Mouse (Mus musculus): ENCODE measurements at regions not wholly inside any gene's neighbourhood (a gene's known extent, or its start where the extent isn't known, plus 50 kb on each side); places are given as distances from the start of the nearest gene placed in this dataset.

GRCm38 (mm10) chr2:48665103-48665502 lies 148.8 kb upstream of the Acvr2a start:
- DNase-seq (ENCODE audit: low read depth in 3 of 3, low spot score in 3 of 3), result no peak
- Histone ChIP-seq H3K27me3 (ENCODE audit: control insufficient read depth, insufficient read depth, low read length) (no peaks in the 10 kb centered on the region), H3K9ac (replicated peaks) (no peak overlapping the region), H3K27ac (no peak overlapping the region), H3K4me1 (replicated peaks; ENCODE audit: control insufficient read depth in 2 of 2, insufficient read depth in 2 of 2, low read length in 1 of 2) (no peaks in the 10 kb centered on the region), H3K4me3 (ENCODE audit: insufficient read depth in 1 of 2, low read depth in 2 of 2, low read length in 2 of 2) (no peak overlapping the region), H3K4me2 (ENCODE audit: low read depth) (no peak overlapping the region), H3K9me3 (ENCODE audit: control insufficient read depth, low read length) (no peaks in the 10 kb centered on the region), H3K36me3 (replicated peaks; ENCODE audit: control insufficient read depth, insufficient read depth, low read depth) (no peaks in the 10 kb centered on the region)
- ATAC-seq (ENCODE audit: insufficient read depth), result no peak
- whole genome bisulfite sequencing (ENCODE audit: insufficient replicate concordance), result 24% methylated on average over 2 of the region's 2 CpGs
- no peak for TF ChIP-seq EP300 (IDR thresholded peaks at IDR 0.05; ENCODE audit: low read depth)
- no peak for TF ChIP-seq CTCF (IDR thresholded peaks at IDR 0.05; ENCODE audit: low read depth)

GRCm38 (mm10) chr2:48689098-48689497 lies 124.8 kb upstream of the Acvr2a start:
- ATAC-seq (ENCODE audit: insufficient read depth) (no peak), DNase-seq (ENCODE audit: low read depth in 3 of 3, low spot score in 3 of 3) (no peak)
- WGBS (ENCODE audit: insufficient replicate concordance), result 7% methylated on average over 1 of the region's 1 CpGs
- TF ChIP-seq CTCF (IDR thresholded peaks at IDR 0.05; ENCODE audit: low read depth), result no peak
- TF ChIP-seq EP300 (IDR thresholded peaks at IDR 0.05; ENCODE audit: low read depth), result no peak
- no peaks in the 10 kb centered on the region for H3K27me3 ChIP-seq (ENCODE audit: control insufficient read depth, insufficient read depth, low read length)
- no peak overlapping the region for H3K4me2 ChIP-seq (ENCODE audit: low read depth)
- H3K9me3 ChIP-seq (ENCODE audit: control insufficient read depth, low read length), result no peaks in the 10 kb centered on the region
- no peak overlapping the region for H3K4me3 ChIP-seq (ENCODE audit: insufficient read depth in 1 of 2, low read depth in 2 of 2, low read length in 2 of 2)
- H3K36me3 ChIP-seq (replicated peaks; ENCODE audit: control insufficient read depth, insufficient read depth, low read depth), result no peaks in the 10 kb centered on the region
- H3K4me1 ChIP-seq (replicated peaks; ENCODE audit: control insufficient read depth in 2 of 2, insufficient read depth in 2 of 2, low read length in 1 of 2), result no peaks in the 10 kb centered on the region
- no peak overlapping the region for H3K9ac ChIP-seq (replicated peaks)
- H3K27ac ChIP-seq, result no peak overlapping the region

DNA sequence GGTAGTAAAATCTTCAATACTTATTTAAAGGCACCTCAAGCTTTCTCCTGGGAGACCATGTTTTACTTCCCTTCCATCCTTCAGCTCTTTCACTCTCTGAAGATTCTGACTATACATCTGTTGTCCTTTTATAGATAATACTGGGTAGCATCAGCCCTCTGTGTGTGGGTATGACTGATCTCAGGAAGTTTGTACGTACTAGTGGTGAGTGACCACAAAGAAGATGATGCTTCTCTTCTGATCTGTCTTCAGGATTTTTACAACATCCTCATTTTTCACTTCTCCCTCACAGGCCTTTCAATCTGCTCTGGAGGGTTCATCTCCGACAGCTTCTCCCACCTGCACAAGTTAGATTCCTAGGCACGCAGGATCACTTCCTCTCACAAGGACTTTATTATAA lies 119.4 kb upstream of the Acvr2a start:
- Histone ChIP-seq H3K27ac (no peak overlapping the region), H3K4me3 (ENCODE audit: insufficient read depth in 1 of 2, low read depth in 2 of 2, low read length in 2 of 2) (no peak overlapping the region), H3K36me3 (replicated peaks; ENCODE audit: control insufficient read depth, insufficient read depth, low read depth) (no peaks in the 10 kb centered on the region), H3K9me3 (ENCODE audit: control insufficient read depth, low read length) (no peaks in the 10 kb centered on the region), H3K9ac (replicated peaks) (no peak overlapping the region), H3K27me3 (ENCODE audit: control insufficient read depth, insufficient read depth, low read length) (no peaks in the 10 kb centered on the region), H3K4me2 (ENCODE audit: low read depth) (no peak overlapping the region), H3K4me1 (replicated peaks; ENCODE audit: control insufficient read depth in 2 of 2, insufficient read depth in 2 of 2, low read length in 1 of 2) (no peaks in the 10 kb centered on the region)
- WGBS (ENCODE audit: insufficient replicate concordance), result 38% methylated on average over 3 of the region's 3 CpGs
- no peak for TF ChIP-seq EP300 (IDR thresholded peaks at IDR 0.05; ENCODE audit: low read depth)
- no peak for TF ChIP-seq CTCF (IDR thresholded peaks at IDR 0.05; ENCODE audit: low read depth)
- ATAC-seq (ENCODE audit: insufficient read depth), result no peak
- DNase-seq (ENCODE audit: low read depth in 3 of 3, low spot score in 3 of 3), result no peak

GRCm38 (mm10) chr2:48700886-48701285 lies 113.0 kb upstream of the Acvr2a start:
- H3K36me3 ChIP-seq (replicated peaks; ENCODE audit: control insufficient read depth, insufficient read depth, low read depth), result no peaks in the 10 kb centered on the region
- no peak for DNase-seq (ENCODE audit: low read depth in 3 of 3, low spot score in 3 of 3)
- no peak overlapping the region for H3K27ac ChIP-seq
- H3K27me3 ChIP-seq (ENCODE audit: control insufficient read depth, insufficient read depth, low read length), result no peaks in the 10 kb centered on the region
- H3K9ac ChIP-seq (replicated peaks), result no peak overlapping the region
- H3K4me3 ChIP-seq (ENCODE audit: insufficient read depth in 1 of 2, low read depth in 2 of 2, low read length in 2 of 2), result no peak overlapping the region
- no peaks in the 10 kb centered on the region for H3K4me1 ChIP-seq (replicated peaks; ENCODE audit: control insufficient read depth in 2 of 2, insufficient read depth in 2 of 2, low read length in 1 of 2)
- no peak overlapping the region for H3K4me2 ChIP-seq (ENCODE audit: low read depth)
- 67% methylated on average over 2 of the region's 2 CpGs for WGBS (ENCODE audit: insufficient replicate concordance)
- no peak for ATAC-seq (ENCODE audit: insufficient read depth)
- no peaks in the 10 kb centered on the region for H3K9me3 ChIP-seq (ENCODE audit: control insufficient read depth, low read length)
- no peak for TF ChIP-seq CTCF (IDR thresholded peaks at IDR 0.05; ENCODE audit: low read depth)
- TF ChIP-seq EP300 (IDR thresholded peaks at IDR 0.05; ENCODE audit: low read depth), result no peak

GRCm38 (mm10) chr2:48705103-48705804 lies 108.7 kb upstream of the Acvr2a start:
- Histone ChIP-seq H3K9ac (replicated peaks) (no peak overlapping the region), H3K4me1 (replicated peaks; ENCODE audit: control insufficient read depth in 2 of 2, insufficient read depth in 2 of 2, low read length in 1 of 2) (no peaks in the 10 kb centered on the region), H3K4me2 (ENCODE audit: low read depth) (no peak overlapping the region), H3K9me3 (ENCODE audit: control insufficient read depth, low read length) (no peaks in the 10 kb centered on the region), H3K27ac (no peak overlapping the region), H3K36me3 (replicated peaks; ENCODE audit: control insufficient read depth, insufficient read depth, low read depth) (no peaks in the 10 kb centered on the region), H3K27me3 (ENCODE audit: control insufficient read depth, insufficient read depth, low read length) (no peaks in the 10 kb centered on the region), H3K4me3 (ENCODE audit: insufficient read depth in 1 of 2, low read depth in 2 of 2, low read length in 2 of 2) (no peak overlapping the region)
- TF ChIP-seq EP300 (IDR thresholded peaks at IDR 0.05; ENCODE audit: low read depth) (no peak), CTCF (IDR thresholded peaks at IDR 0.05; ENCODE audit: low read depth) (no peak)
- DNase-seq (ENCODE audit: low read depth in 3 of 3, low spot score in 3 of 3), result no peak
- WGBS (ENCODE audit: insufficient replicate concordance), result 56% methylated on average over 12 of the region's 12 CpGs
- ATAC-seq (ENCODE audit: insufficient read depth), result no peak

Measured in liver, embryonic 14.5 days (tissue).